Mouse (Mus musculus): ENCODE measurements around the gene Hgd. TPM values are rescaled to one million over a fixed set of nuclear protein-coding genes. Genes with fewer than 3 reads are reported as not detected.
A peak's percentile ranks its signal among the peaks of the same experiment; 100 is the strongest.
"Not testable (repeated sequence)": the region's sequence is repeated elsewhere in the genome, so short reads cannot be mapped to it uniquely, and the experiment has no call there.

Hgd gene
- polyA plus RNA-seq, 1 experiment from 2014 or later, result 51.7 TPM

DNA sequence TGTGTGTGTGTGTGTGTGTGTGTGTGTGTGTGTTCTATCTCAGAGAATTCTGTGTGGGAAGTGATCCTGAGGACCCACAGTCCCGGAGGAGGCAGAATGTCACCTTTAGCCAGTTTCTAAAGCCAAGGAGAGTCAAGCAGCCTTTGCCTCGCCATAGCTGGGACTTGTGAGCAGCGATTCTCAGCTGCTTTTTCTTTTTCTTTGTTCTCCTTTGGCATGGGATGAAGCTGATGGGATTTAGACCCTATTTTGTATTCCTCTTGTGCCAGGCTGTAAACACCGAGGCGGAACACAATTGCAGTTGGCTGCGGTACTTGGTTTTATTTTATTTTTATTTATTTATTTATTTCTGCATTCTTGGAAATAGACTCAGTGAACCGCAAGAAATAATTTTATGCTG is 49.1 kb downstream of the Hgd start:
- no peaks in the 10 kb centered on the region for H3K27me3 ChIP-seq (ENCODE audit: insufficient read depth, low read length)
- H3K4me2 ChIP-seq (ENCODE audit: low read length), result no peak overlapping the region
- DNase-seq (ENCODE audit: low spot score), result no peak
- no peaks in the 10 kb centered on the region for H3K9me3 ChIP-seq (replicated peaks; ENCODE audit: low read length)
- H3K4me1 ChIP-seq (replicated peaks; ENCODE audit: insufficient read depth, low read length), result no peaks in the 10 kb centered on the region
- no peak for TF ChIP-seq CTCF (IDR thresholded peaks at IDR 0.05; ENCODE audit: low read depth)
- H3K36me3 ChIP-seq (ENCODE audit: insufficient read depth, low read length), result no peaks in the 10 kb centered on the region
- no peak overlapping the region for H3K27ac ChIP-seq
- no peak overlapping the region for H3K4me3 ChIP-seq (replicated peaks; ENCODE audit: low read depth, low read length)
- H3K9ac ChIP-seq (ENCODE audit: low read depth, low read length), result no peak overlapping the region
- 83% methylated on average over 7 of the region's 7 CpGs for WGBS
- ATAC-seq (replicated peaks; ENCODE audit: low FRiP score, low read depth), result no peak

DNA sequence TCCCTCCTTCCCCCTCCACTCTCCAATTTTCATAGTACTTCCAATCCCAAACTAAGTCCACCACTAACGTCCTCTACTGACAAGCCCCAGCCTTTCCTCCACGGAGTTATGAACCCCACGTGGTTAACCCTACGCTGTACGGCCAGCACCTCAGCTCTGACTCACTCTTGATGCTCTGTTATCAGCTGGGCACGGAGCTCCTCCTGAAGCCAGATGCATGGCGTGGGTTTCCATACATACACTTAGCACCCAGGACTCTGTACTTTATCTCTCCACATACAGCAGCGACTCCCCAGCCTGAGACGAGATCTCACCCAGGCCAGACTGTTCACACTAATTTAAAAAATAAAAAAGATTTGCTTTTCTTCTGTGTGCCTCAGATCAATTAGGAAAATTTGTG is 54.6 kb downstream of the Hgd start:
- Histone ChIP-seq H3K36me3 (ENCODE audit: insufficient read depth, low read length) (no peaks in the 10 kb centered on the region), H3K9me3 (replicated peaks; ENCODE audit: low read length) (no peaks in the 10 kb centered on the region), H3K9ac (ENCODE audit: low read depth, low read length) (no peak overlapping the region), H3K4me3 (replicated peaks; ENCODE audit: low read depth, low read length) (no peak overlapping the region), H3K27ac (no peak overlapping the region), H3K27me3 (ENCODE audit: insufficient read depth, low read length) (no peaks in the 10 kb centered on the region), H3K4me2 (ENCODE audit: low read length) (no peak overlapping the region), H3K4me1 (replicated peaks; ENCODE audit: insufficient read depth, low read length) (no peaks in the 10 kb centered on the region)
- no peak for ATAC-seq (replicated peaks; ENCODE audit: low FRiP score, low read depth)
- WGBS, result 75% methylated on average over 9 of the region's 9 CpGs
- no peak for TF ChIP-seq CTCF (IDR thresholded peaks at IDR 0.05; ENCODE audit: low read depth)
- no peak for DNase-seq (ENCODE audit: low spot score)

DNA sequence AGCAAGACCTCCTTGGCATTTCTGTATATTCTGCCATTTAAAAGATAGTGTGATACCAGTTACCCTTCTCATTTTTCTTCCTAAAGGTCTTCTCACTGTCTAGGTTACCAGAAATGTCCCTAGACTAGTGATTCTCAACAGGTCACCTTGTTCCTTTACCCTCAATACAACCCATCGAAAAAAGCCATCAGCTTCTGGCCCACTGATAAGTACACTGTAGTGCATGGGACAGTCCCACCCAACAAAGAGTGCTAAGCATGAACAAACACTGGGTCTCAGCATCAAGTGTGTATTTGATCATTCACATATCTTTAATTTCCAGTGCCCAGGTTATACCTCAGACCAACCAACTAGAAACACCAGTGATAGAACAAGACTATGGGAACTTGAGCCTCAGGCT is 55.1 kb downstream of the Hgd start:
- no peaks in the 10 kb centered on the region for H3K36me3 ChIP-seq (ENCODE audit: insufficient read depth, low read length)
- H3K27me3 ChIP-seq (ENCODE audit: insufficient read depth, low read length), result no peaks in the 10 kb centered on the region
- WGBS, result 97% methylated on average over 1 of the region's 1 CpGs
- H3K9ac ChIP-seq (ENCODE audit: low read depth, low read length), result no peak overlapping the region
- no peaks in the 10 kb centered on the region for H3K9me3 ChIP-seq (replicated peaks; ENCODE audit: low read length)
- H3K27ac ChIP-seq, result no peak overlapping the region
- no peak overlapping the region for H3K4me2 ChIP-seq (ENCODE audit: low read length)
- no peaks in the 10 kb centered on the region for H3K4me1 ChIP-seq (replicated peaks; ENCODE audit: insufficient read depth, low read length)
- TF ChIP-seq CTCF (IDR thresholded peaks at IDR 0.05; ENCODE audit: low read depth), result no peak
- no peak for ATAC-seq (replicated peaks; ENCODE audit: low FRiP score, low read depth)
- DNase-seq (ENCODE audit: low spot score), result no peak
- H3K4me3 ChIP-seq (replicated peaks; ENCODE audit: low read depth, low read length), result no peak overlapping the region

DNA sequence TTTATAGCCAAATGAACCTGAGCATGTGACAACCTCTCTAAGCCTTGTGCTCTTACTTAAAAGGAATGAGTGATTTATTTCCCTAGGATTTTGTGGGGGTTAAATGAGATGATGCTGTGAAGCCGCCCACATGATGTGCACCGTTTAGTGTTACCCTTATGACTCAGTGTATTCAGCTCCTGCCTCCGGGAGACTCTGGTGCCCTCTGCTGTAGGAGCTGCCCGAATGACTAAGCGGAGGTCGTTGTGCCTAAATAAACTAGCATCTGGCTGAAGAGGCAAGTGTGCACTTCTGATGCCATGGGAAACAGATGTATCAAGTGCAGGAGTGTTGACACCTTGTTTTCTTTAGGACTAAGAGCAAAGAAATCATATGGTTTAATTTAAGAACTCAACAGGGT is 56.2 kb downstream of the Hgd start:
- 40% methylated on average over 6 of the region's 6 CpGs for WGBS
- H3K9ac ChIP-seq (ENCODE audit: low read depth, low read length), result no peak overlapping the region
- H3K27me3 ChIP-seq (ENCODE audit: insufficient read depth, low read length), result no peaks in the 10 kb centered on the region
- no peak overlapping the region for H3K4me3 ChIP-seq (replicated peaks; ENCODE audit: low read depth, low read length)
- H3K4me2 ChIP-seq (ENCODE audit: low read length), result no peak overlapping the region
- H3K9me3 ChIP-seq (replicated peaks; ENCODE audit: low read length), result no peaks in the 10 kb centered on the region
- ATAC-seq (replicated peaks; ENCODE audit: low FRiP score, low read depth) (no peak), DNase-seq (ENCODE audit: low spot score) (no peak)
- no peak overlapping the region for H3K27ac ChIP-seq
- H3K36me3 ChIP-seq (ENCODE audit: insufficient read depth, low read length), result no peaks in the 10 kb centered on the region
- TF ChIP-seq CTCF (IDR thresholded peaks at IDR 0.05; ENCODE audit: low read depth), result peak; percentile 51
- H3K4me1 ChIP-seq (replicated peaks; ENCODE audit: insufficient read depth, low read length), result no peaks in the 10 kb centered on the region

DNA sequence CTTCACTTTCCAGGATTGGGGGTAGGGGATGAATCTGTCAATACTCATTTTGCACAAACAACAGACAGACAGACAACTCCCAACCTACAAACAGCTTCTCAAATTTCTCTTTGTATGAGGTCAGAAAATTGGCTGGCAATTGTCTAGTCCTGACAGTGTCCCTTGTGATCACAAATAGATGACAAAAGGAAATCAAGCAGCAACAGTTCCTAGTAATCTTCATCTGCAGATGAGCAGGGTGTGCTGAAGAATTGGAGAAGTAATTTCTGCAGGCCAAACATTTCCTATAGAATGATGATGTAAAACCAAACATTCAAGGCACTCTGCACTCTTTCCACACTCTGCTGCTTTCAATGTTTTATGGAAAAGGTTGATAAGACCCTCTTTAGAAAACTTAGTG is 57.8 kb downstream of the Hgd start:
- Histone ChIP-seq H3K4me1 (replicated peaks; ENCODE audit: insufficient read depth, low read length) (no peaks in the 10 kb centered on the region), H3K4me2 (ENCODE audit: low read length) (no peak overlapping the region), H3K9me3 (replicated peaks; ENCODE audit: low read length) (no peaks in the 10 kb centered on the region), H3K9ac (ENCODE audit: low read depth, low read length) (no peak overlapping the region), H3K27me3 (ENCODE audit: insufficient read depth, low read length) (no peaks in the 10 kb centered on the region), H3K27ac (no peak overlapping the region), H3K4me3 (replicated peaks; ENCODE audit: low read depth, low read length) (no peak overlapping the region), H3K36me3 (ENCODE audit: insufficient read depth, low read length) (no peaks in the 10 kb centered on the region)
- DNase-seq (ENCODE audit: low spot score) (no peak), ATAC-seq (replicated peaks; ENCODE audit: low FRiP score, low read depth) (no peak)
- no peak for TF ChIP-seq CTCF (IDR thresholded peaks at IDR 0.05; ENCODE audit: low read depth)

DNA sequence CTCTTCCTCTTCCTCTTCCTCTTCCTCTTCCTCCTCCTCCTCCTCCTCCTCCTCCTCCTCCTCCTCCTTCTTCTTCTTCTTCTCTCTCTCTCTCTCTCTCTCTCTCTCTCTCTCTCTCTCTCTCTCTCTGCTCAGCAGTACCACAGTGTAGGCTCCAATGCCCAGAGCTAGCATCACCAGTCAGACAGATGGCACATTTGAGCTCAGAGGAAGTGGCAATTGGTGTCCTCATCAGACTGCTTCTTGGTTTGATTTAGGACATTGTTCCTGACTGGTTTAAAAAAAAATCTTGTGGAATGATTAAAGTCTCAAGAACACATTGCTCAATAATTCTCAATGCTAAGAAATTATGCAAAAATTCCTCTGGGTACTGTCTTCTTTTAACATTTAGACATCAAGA is 60.6 kb downstream of the Hgd start:
- H3K9ac ChIP-seq (ENCODE audit: low read depth, low read length); H3K36me3 ChIP-seq (ENCODE audit: insufficient read depth, low read length); H3K27ac ChIP-seq; DNase-seq (ENCODE audit: low spot score); ATAC-seq (replicated peaks; ENCODE audit: low FRiP score, low read depth); H3K4me3 ChIP-seq (replicated peaks; ENCODE audit: low read depth, low read length); H3K4me1 ChIP-seq (replicated peaks; ENCODE audit: insufficient read depth, low read length); H3K9me3 ChIP-seq (replicated peaks; ENCODE audit: low read length); H3K27me3 ChIP-seq (ENCODE audit: insufficient read depth, low read length); H3K4me2 ChIP-seq (ENCODE audit: low read length): not testable (repeated sequence)

DNA sequence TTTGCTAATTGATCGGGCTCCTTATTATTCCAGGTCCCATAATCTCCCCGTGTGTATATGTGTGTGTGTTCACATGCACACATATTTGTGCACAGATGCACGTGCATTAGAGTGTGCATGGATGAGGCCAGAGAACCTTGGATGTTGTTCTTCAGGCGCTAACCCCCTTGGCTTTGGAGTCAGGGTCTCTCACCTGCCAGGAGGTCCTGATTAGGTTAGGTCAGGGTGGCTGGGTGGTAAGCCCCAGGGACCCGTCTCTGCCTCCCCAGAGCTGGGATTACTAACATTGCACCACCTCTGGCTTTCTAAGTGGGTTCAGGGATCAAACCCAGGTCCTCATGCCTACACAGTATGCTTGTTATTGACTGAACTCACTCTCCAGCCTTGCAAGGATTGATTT is 64.5 kb downstream of the Hgd start:
- WGBS, result 90% methylated on average over 5 of the region's 5 CpGs
- ATAC-seq (replicated peaks; ENCODE audit: low FRiP score, low read depth), result no peak
- H3K4me1 ChIP-seq (replicated peaks; ENCODE audit: insufficient read depth, low read length), result no peaks in the 10 kb centered on the region

More for the DNA sequence above, 64.5 kb downstream of the Hgd start:
- TF ChIP-seq CTCF (IDR thresholded peaks at IDR 0.05; ENCODE audit: low read depth), result no peak
- DNase-seq (ENCODE audit: low spot score), result no peak
- H3K9me3 ChIP-seq (replicated peaks; ENCODE audit: low read length), result no peaks in the 10 kb centered on the region
- H3K4me2 ChIP-seq (ENCODE audit: low read length), result no peak overlapping the region
- no peak overlapping the region for H3K4me3 ChIP-seq (replicated peaks; ENCODE audit: low read depth, low read length)
- no peaks in the 10 kb centered on the region for H3K27me3 ChIP-seq (ENCODE audit: insufficient read depth, low read length)
- peaks cover 16% of the 10 kb centered on the region for H3K36me3 ChIP-seq (ENCODE audit: insufficient read depth, low read length)
- H3K9ac ChIP-seq (ENCODE audit: low read depth, low read length), result no peak overlapping the region
- no peak overlapping the region for H3K27ac ChIP-seq

Data from kidney, postnatal 0 days (tissue).